Mouse (Mus musculus) spleen, adult 2 months (tissue): Measurements from ENCODE around the gene Saxo1.

ENCODE experiments used
- CTCF ChIP-seq: fragments of 200-500 bp; IDR thresholded peaks from 2 replicates; pipeline ENCODE4 v1.5.1; 2011; ENCODE audit warnings: mild to moderate bottlenecking, inconsistent platforms; ENCODE audit not compliant: insufficient read depth, insufficient read length, insufficient replicate concordance; ENCODE audit errors: extremely low read depth
- POLR2A ChIP-seq: fragments of 200-500 bp; IDR thresholded peaks from 2 replicates; pipeline ENCODE4 v1.6.1; 2011; ENCODE audit warnings: low read depth, low read length, inconsistent platforms

DNA sequence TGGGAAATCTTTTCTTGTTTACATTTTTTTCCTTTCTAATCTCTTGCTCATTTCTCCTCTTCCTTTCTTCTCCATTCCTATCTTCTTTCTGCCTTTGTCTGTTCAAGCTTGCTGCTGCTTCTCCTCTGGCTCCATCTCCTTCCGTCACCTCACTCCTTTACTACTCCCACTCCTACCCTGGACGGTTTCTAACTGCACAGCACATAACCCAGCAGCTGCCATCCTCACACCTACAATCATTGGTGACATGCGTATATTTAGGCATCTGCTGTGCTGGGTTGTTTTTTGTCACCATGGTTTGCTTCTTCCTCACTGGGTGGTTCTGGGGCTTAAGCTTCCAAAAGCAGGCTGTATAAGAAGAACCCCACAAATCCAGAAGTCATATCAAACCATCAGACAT lies 107.7 kb downstream of the Saxo1 start:
- TF ChIP-seq POLR2A (no peak), CTCF (no peak)
